Mouse (Mus musculus): Measurements from ENCODE around the gene Insl6. TPM values are rescaled to one million over a fixed set of nuclear protein-coding genes. Genes with fewer than 3 reads are reported as not detected.

Gene Insl6
- polyA plus RNA-seq, 1 experiment from 2014 or later: 6.9 TPM

DNA sequence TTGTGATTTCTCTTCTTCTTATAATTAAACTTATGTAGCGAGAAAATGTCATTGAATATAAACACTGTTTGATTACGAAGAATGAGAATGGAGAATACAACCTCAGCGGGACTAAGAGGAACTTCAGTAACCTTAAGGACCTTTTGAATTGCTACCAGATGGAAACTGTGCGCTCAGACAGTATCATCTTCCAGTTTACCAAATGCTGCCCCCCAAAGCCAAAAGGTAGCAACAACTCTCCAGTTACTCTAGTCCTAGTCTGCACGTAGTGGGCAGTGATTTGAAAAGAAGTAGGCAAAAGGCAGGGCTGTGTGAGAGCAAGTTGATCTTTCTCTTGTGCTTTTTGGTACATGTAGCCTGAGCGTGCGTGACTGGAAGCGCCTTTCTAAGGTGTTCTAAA lies 37.3 kb downstream of the Insl6 start:
- Histone ChIP-seq H3K27me3 (ENCODE audit: control insufficient read depth, insufficient read depth, low read length) (no peaks in the 10 kb centered on the region), H3K36me3 (ENCODE audit: control insufficient read depth, insufficient read depth, low read length) (peaks cover 9% of the 10 kb centered on the region; the same call in 1 of the 2 replicates), H3K4me3 (ENCODE audit: low read depth, low read length) (no peak overlapping the region), H3K27ac (replicated peaks; ENCODE audit: low read depth, low read length) (no peak overlapping the region), H3K4me1 (ENCODE audit: control insufficient read depth, insufficient read depth, low read length) (no peaks in the 10 kb centered on the region), H3K9ac (ENCODE audit: low read length) (no peak overlapping the region), H3K4me2 (ENCODE audit: low read depth, severe bottlenecking) (no peak overlapping the region), H3K9me3 (ENCODE audit: control insufficient read depth, low read length) (no peaks in the 10 kb centered on the region)
- DNase-seq (ENCODE audit: low spot score) (no peak), ATAC-seq (ENCODE audit: insufficient number of reproducible peaks, low FRiP score, low TSS enrichment, low read depth) (no peak)
- 59% methylated on average over 8 of the region's 8 CpGs for WGBS

DNA sequence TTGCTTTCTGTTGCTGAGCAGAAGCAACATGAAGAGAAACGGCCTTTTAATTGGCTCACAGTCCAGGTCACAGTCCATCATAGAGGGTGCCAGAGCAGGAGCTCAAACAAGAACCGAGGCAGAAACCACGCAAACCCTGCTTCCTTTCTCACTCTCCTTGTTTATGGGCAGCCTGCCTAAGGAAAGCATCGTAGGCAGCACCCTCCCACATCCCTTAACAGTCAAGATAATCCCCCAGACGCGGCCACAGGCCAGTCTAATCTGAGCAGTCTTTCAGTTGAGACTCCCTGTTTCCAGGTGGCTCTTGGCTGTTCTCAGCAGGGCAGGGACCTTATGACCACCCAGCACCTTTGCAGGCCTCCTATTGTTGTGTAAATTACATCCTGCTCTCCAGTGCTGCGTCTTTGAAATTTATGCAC lies 39.7 kb downstream of the Insl6 start:
- Histone ChIP-seq H3K4me1 (ENCODE audit: control insufficient read depth, insufficient read depth, low read length) (no peaks in the 10 kb centered on the region), H3K27me3 (ENCODE audit: control insufficient read depth, insufficient read depth, low read length) (no peaks in the 10 kb centered on the region), H3K4me2 (ENCODE audit: low read depth, severe bottlenecking) (no peak overlapping the region), H3K9ac (ENCODE audit: low read length) (no peak overlapping the region), H3K4me3 (ENCODE audit: low read depth, low read length) (no peak overlapping the region), H3K9me3 (ENCODE audit: control insufficient read depth, low read length) (no peaks in the 10 kb centered on the region), H3K27ac (replicated peaks; ENCODE audit: low read depth, low read length) (no peak overlapping the region), H3K36me3 (ENCODE audit: control insufficient read depth, insufficient read depth, low read length) (peaks cover 2% of the 10 kb centered on the region; the same call in 1 of the 2 replicates)
- 37% methylated on average over 7 of the region's 7 CpGs for WGBS
- no peak for ATAC-seq (ENCODE audit: insufficient number of reproducible peaks, low FRiP score, low TSS enrichment, low read depth)
- DNase-seq (ENCODE audit: low spot score): no peak

DNA sequence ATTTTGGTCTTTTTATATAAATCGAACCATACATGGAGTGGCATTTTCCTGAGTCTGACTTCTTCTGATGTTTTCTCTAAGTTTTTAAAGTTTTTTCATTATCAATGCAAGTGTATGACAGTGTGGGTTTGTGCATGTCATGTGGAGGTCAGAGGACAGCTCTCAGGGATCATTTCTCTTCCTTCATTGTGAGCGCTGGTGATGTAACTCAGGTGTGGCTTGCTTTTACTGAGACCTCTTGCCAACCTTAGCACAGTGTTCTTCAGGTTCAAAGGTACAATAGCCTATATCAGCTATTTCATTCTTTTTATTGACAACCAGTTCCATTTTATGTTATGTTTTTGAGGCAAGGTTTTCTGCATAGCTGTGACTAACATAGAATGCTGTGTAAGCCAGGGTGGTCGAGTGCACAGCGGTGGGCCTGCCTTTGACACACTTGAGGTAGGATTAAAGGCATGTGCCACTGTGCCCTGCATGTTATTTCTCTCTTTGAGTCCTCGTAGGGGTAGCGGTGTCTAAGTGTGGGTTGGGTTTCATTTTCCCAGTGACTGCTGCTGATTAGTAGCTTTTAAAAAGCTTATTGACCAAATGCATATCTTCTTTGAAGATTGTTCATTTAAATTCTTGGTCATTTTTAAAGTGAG lies 46.1 kb downstream of the Insl6 start:
- ATAC-seq (ENCODE audit: insufficient number of reproducible peaks, low FRiP score, low TSS enrichment, low read depth) (no peak), DNase-seq (ENCODE audit: low spot score) (no peak)
- Histone ChIP-seq H3K4me3 (ENCODE audit: low read depth, low read length) (no peak overlapping the region), H3K9ac (ENCODE audit: low read length) (no peak overlapping the region), H3K36me3 (ENCODE audit: control insufficient read depth, insufficient read depth, low read length) (peaks cover 3% of the 10 kb centered on the region; the same call in 1 of the 2 replicates), H3K27me3 (ENCODE audit: control insufficient read depth, insufficient read depth, low read length) (no peaks in the 10 kb centered on the region), H3K4me1 (ENCODE audit: control insufficient read depth, insufficient read depth, low read length) (no peaks in the 10 kb centered on the region), H3K9me3 (ENCODE audit: control insufficient read depth, low read length) (no peaks in the 10 kb centered on the region), H3K4me2 (ENCODE audit: low read depth, severe bottlenecking) (no peak overlapping the region), H3K27ac (replicated peaks; ENCODE audit: low read depth, low read length) (no peak overlapping the region)
- WGBS: 85% methylated on average over 6 of the region's 6 CpGs

DNA sequence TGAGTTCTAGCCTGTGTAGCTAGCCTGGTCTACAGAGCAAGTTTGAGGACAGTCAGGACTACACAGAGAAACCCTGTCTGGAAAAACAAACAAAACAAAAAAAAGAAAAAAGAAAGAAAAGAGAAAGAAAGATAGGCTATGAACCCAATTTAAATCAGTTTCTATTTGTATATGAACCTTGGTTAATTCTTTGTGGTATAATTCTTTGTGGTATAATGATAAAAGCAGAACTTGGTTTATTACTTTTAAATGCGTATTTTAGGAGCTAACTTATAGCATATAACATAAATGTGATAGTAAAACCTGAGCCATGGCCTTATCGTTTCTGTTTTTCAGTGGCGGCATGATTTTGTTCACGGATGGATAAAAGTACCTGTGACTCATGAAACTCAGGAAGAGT lies 48.7 kb downstream of the Insl6 start:
- no peak overlapping the region for H3K4me2 ChIP-seq (ENCODE audit: low read depth, severe bottlenecking)
- H3K9me3 ChIP-seq (ENCODE audit: control insufficient read depth, low read length): no peaks in the 10 kb centered on the region
- peaks cover 3% of the 10 kb centered on the region; the same call in 1 of the 2 replicates for H3K36me3 ChIP-seq (ENCODE audit: control insufficient read depth, insufficient read depth, low read length)
- no peak for DNase-seq (ENCODE audit: low spot score)
- H3K4me1 ChIP-seq (ENCODE audit: control insufficient read depth, insufficient read depth, low read length): no peaks in the 10 kb centered on the region
- H3K9ac ChIP-seq (ENCODE audit: low read length): no peak overlapping the region
- H3K27me3 ChIP-seq (ENCODE audit: control insufficient read depth, insufficient read depth, low read length): no peaks in the 10 kb centered on the region
- H3K27ac ChIP-seq (replicated peaks; ENCODE audit: low read depth, low read length): no peak overlapping the region
- no peak overlapping the region for H3K4me3 ChIP-seq (ENCODE audit: low read depth, low read length)
- WGBS: 94% methylated on average over 4 of the region's 4 CpGs
- ATAC-seq (ENCODE audit: insufficient number of reproducible peaks, low FRiP score, low TSS enrichment, low read depth): no peak

DNA sequence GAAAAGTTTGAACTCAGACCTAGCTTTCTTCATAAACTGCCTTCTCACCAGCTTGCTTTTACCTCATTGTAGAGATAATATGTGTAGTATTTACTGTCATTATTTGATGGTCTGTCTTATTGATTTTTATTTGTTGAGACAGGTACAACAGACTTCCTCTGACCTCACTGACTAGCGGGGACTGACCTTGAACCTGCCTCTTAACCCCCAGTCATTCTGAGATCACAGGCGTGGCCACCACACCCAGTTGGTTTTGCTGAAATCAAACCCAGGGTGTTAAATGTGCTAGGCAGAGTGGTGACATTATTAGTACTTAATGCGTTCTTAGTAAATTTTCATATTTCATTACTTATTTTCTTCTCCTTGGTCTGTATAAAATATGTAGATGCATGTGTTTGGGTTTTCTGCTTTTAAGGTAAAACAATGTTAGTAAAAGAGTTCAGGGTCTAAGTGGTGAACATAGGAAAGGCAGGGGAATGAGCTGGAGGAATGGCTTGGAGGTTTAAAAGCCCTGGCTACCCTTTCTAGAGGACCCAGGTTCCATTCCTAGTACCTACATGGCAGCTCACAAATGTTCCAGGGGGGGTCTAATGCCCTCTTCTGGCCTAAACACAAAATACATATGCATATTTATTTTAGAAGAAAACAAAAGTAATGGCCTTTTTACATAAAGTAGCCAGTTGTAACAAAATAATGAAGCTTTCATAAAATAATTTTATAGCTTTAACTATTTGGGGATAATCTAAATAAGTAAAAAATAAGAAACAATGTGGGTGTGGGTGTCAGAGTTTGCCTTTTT lies 52.9 kb downstream of the Insl6 start:
- Histone ChIP-seq H3K36me3 (ENCODE audit: control insufficient read depth, insufficient read depth, low read length) (peaks cover 3% of the 10 kb centered on the region; the same call in 1 of the 2 replicates), H3K27me3 (ENCODE audit: control insufficient read depth, insufficient read depth, low read length) (no peaks in the 10 kb centered on the region), H3K9me3 (ENCODE audit: control insufficient read depth, low read length) (no peaks in the 10 kb centered on the region), H3K9ac (ENCODE audit: low read length) (no peak overlapping the region), H3K4me3 (ENCODE audit: low read depth, low read length) (no peak overlapping the region), H3K4me1 (ENCODE audit: control insufficient read depth, insufficient read depth, low read length) (no peaks in the 10 kb centered on the region), H3K27ac (replicated peaks; ENCODE audit: low read depth, low read length) (no peak overlapping the region), H3K4me2 (ENCODE audit: low read depth, severe bottlenecking) (no peak overlapping the region)
- DNase-seq (ENCODE audit: low spot score) (no peak), ATAC-seq (ENCODE audit: insufficient number of reproducible peaks, low FRiP score, low TSS enrichment, low read depth) (no peak)
- 90% methylated on average over 3 of the region's 3 CpGs for WGBS

Other genes starting within 250 kb of the Insl6 start
- 68.3 and 73.4 TPM in 2 replicates for gene Rcl1, start 224.0 kb downstream of the Insl6 start, polyA plus RNA-seq (2014; fragmentation: Nextera tagmentation; extraction: Ambion mirVana)
- 11.4 and 11.6 TPM in 2 replicates for gene Jak2, start 73.5 kb downstream of the Insl6 start, polyA plus RNA-seq (2014; fragmentation: Nextera tagmentation; extraction: Ambion mirVana)
- 0.44 TPM in 1 of 2 replicates, not detected in the other for gene Rln1, start 9.3 kb upstream of the Insl6 start, polyA plus RNA-seq (2014; fragmentation: Nextera tagmentation; extraction: Ambion mirVana)
- gene Plgrkt, start 42.0 kb upstream of the Insl6 start, polyA plus RNA-seq (2014; fragmentation: Nextera tagmentation; extraction: Ambion mirVana): 34.4 and 38.3 TPM in 2 replicates
- 0.04 TPM in 1 of 2 replicates, not detected in the other for gene Cd274, start 42.1 kb upstream of the Insl6 start, polyA plus RNA-seq (2014; fragmentation: Nextera tagmentation; extraction: Ambion mirVana)
- not detected in 2 replicates for gene Pdcd1lg2, start 85.6 kb upstream of the Insl6 start, polyA plus RNA-seq (2014; fragmentation: Nextera tagmentation; extraction: Ambion mirVana)
- gene Ric1, start 196.9 kb upstream of the Insl6 start, polyA plus RNA-seq (2014; fragmentation: Nextera tagmentation; extraction: Ambion mirVana): 21.9 and 24.5 TPM in 2 replicates

Measured in limb, embryonic 11.5 days (tissue).